Mouse (Mus musculus) neural tube, embryonic 14.5 days (tissue): Measurements from ENCODE around the gene Rpl35. TPM values are rescaled to one million over a fixed set of nuclear protein-coding genes. Genes with fewer than 3 reads are reported as not detected.
A peak's percentile ranks its signal among the peaks of the same experiment; 100 is the strongest.
"Not testable (repeated sequence)": the region's sequence is repeated elsewhere in the genome, so short reads cannot be mapped to it uniquely, and the experiment has no call there.

Experiments used
- ATAC-seq: fragments of 200-750 bp; cut with Nextera tagmentation; 2 replicates; pipeline ENCODE4 v1.8.0; 2017; ENCODE audit warnings: low read depth, mild to moderate bottlenecking, moderate TSS enrichment, moderate library complexity
- H3K27ac ChIP-seq: fragments of 300-500 bp; sonication (generic); 2 replicates; pipeline ENCODE4 v1.5.1; 2014; ENCODE audit warnings: low read depth, mild to moderate bottlenecking, control low read depth, low read length, moderate library complexity, mixed read lengths
- H3K27me3 ChIP-seq: fragments of 300-500 bp; sonication (generic); 2 replicates; pipeline ENCODE4 v1.6.1; 2014; ENCODE audit warnings: low read length; ENCODE audit not compliant: control insufficient read depth, insufficient read depth
- H3K36me3 ChIP-seq: fragments of 300-500 bp; sonication (generic); 2 replicates; pipeline ENCODE4 v1.6.1; 2014; ENCODE audit warnings: low read length, mixed read lengths; ENCODE audit not compliant: control insufficient read depth, insufficient read depth
- H3K4me1 ChIP-seq: fragments of 300-500 bp; sonication (generic); 2 replicates; pipeline ENCODE4 v1.6.1; 2014; ENCODE audit warnings: low read length; ENCODE audit not compliant: control insufficient read depth, insufficient read depth
- H3K4me2 ChIP-seq: fragments of 300-500 bp; sonication (generic); 2 replicates; pipeline ENCODE4 v1.6.1; 2014; ENCODE audit warnings: mild to moderate bottlenecking, low read depth, low read length, control low read depth
- H3K4me3 ChIP-seq: fragments of 300-500 bp; sonication (generic); 2 replicates; pipeline ENCODE4 v1.5.1; 2014; ENCODE audit warnings: low read depth, low read length, control low read depth, mixed read lengths
- H3K9ac ChIP-seq: fragments of 300-500 bp; sonication (generic); replicated peaks from 2 replicates; pipeline ENCODE4 v1.6.1; 2014; ENCODE audit warnings: low read depth, mild to moderate bottlenecking, control low read depth, low read length, mixed read lengths
- H3K9me3 ChIP-seq: fragments of 300-500 bp; sonication (generic); 2 replicates; pipeline ENCODE4 v1.6.1; 2016; ENCODE audit warnings: low read length; ENCODE audit not compliant: control insufficient read depth
- WGBS: fragments of 180-500 bp; shearing (Covaris S2); extraction: QIAGEN DNeasy Blood & Tissue Kit; methylation state at CpG from one replicate; pipeline ENCODE4 v1.1.7; 2014; 5-methylcytosine and 5-hydroxymethylcytosine counted together
- polyA plus RNA-seq: library from polyadenylated mRNA; unstranded; fragments of >200 nt; fragmentation: Nextera tagmentation; extraction: Ambion mirVana; gene quantifications from 2 replicates; pipeline ENCODE4 v1.2.1, GENCODE M21; 2014

Gene Rpl35
- polyA plus RNA-seq, 1 experiment from 2014 or later, result 584 TPM

DNA sequence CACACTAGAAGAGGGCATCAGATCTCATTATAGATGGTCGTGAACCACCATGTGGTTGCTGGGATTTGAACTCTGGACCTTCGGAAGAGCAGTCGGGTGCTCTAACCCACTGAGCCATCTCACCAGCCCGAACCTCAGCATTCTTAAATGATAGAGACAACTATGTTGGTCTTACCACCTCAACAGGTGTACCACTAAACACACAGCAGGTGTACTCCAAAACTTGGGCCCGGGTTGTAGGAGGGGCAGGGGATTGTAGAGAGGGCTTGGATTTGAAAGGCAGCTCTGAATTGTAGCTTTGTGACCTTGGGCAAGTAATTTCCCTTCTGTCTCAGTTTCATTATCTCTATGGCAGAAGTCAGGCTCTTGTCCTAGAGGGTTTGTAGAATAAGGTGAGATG is 4.7 kb upstream of the Rpl35 start:
- ATAC-seq, H3K9me3 ChIP-seq, H3K4me3 ChIP-seq, H3K27me3 ChIP-seq, H3K27ac ChIP-seq, H3K9ac ChIP-seq, H3K4me2 ChIP-seq: not testable (repeated sequence)
- Histone ChIP-seq H3K36me3 (peaks cover 11% of the 10 kb centered on the region), H3K4me1 (peaks cover 23% of the 10 kb centered on the region)
- 85% methylated on average over 5 of the region's 5 CpGs for WGBS

- H3K4me1 ChIP-seq, result peaks cover 27% of the 10 kb centered on the region
- H3K27me3 ChIP-seq, result no peaks in the 10 kb centered on the region
- 26% methylated on average over 3 of the region's 3 CpGs for WGBS
- no peak for ATAC-seq
- peak overlapping the region; percentile 82 for H3K4me3 ChIP-seq
- peak overlapping the region; percentile 96 for H3K4me2 ChIP-seq
- peaks cover 3% of the 10 kb centered on the region; the same call in 1 of the 2 replicates for H3K36me3 ChIP-seq
- peak overlapping the region; percentile 89; the same call in 1 of the 2 replicates for H3K27ac ChIP-seq
- H3K9me3 ChIP-seq, result no peaks in the 10 kb centered on the region
- H3K9ac ChIP-seq, result peak overlapping the region; percentile 81
These were observed 3.5 kb upstream of the Rpl35 start for GRCm38 (mm10) chr2:39008954-39009365.

DNA sequence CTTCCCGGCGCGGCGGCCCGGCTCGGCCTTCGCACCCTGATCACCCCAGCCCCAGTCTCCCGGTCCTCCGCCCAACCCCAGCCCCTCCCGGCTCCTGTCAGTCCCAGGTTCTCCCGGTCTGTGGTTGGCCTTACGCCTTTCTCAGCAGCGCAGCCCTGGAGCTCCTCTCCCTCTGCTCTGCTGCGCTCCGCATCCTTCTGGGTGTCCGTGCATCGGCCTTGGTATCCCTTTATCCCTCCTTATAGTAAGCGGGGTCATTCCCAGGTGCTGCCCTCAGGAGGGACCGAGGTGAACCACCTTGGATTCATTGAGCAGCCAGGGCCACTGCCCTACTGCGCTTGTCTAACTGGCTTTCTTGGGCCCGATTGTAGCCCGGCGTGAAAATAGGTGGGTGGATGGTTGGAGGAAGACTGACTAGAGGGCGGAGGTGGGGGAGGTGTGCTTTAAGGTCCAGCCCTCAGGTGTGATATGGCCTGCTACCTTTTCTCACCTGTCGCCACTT is 3.0 kb upstream of the Rpl35 start:
- H3K9ac ChIP-seq, result peak overlapping the region; percentile 81
- ATAC-seq, result peak; percentile 57
- H3K27me3 ChIP-seq, result no peaks in the 10 kb centered on the region
- no peaks in the 10 kb centered on the region for H3K9me3 ChIP-seq
- H3K27ac ChIP-seq, result peak overlapping the region; percentile 89
- no peaks in the 10 kb centered on the region; the same call in 1 of the 2 replicates for H3K36me3 ChIP-seq
- WGBS, result under 1% methylated on average over 25 of the region's 25 CpGs
- H3K4me3 ChIP-seq, result peak overlapping the region; percentile 82
- H3K4me2 ChIP-seq, result peak overlapping the region; percentile 96
- H3K4me1 ChIP-seq, result peaks cover 33% of the 10 kb centered on the region

- Histone ChIP-seq H3K9me3 (no peaks in the 10 kb centered on the region), H3K27me3 (no peaks in the 10 kb centered on the region), H3K27ac (peak overlapping the region; percentile 89), H3K36me3 (peaks cover 5% of the 10 kb centered on the region), H3K9ac (peak overlapping the region; percentile 81), H3K4me3 (peak overlapping the region; percentile 82), H3K4me1 (peaks cover 38% of the 10 kb centered on the region), H3K4me2 (peak overlapping the region; percentile 96)
- ATAC-seq, result peak; percentile 88
- under 1% methylated on average over 41 of the region's 44 CpGs for WGBS
These were observed 2.4 kb upstream of the Rpl35 start for GRCm38 (mm10) chr2:39007865-39008264.

DNA sequence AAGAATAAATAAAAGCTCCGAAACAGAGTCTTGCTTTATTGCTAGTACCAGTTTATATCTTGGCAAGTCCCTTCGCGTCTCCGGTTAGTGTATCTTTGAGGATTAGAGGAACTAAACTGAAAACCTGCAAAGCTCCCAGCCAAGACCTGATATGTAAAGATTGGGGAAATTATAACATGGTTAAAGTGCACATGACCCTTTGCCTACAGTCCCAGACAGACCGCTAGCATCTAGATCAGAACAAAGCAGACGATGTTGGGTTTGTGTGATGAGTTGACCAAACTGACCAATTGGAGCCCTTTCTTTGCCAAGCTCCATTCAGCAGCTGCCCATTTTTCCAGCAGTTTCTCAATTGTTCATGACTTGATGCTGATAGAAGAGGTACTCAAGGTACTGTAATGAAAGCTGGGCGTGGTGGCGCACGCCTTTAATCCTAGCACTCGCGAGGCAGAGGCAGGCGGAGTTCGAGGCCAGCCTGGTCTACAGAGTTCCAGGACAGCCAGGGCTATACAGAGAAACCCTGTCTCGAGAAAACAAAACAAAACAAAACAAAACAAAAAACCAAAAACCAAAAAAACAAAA is 816 bp upstream of the Rpl35 start:
- Histone ChIP-seq H3K4me2 (peak overlapping the region; percentile 92), H3K27ac (no peak overlapping the region), H3K4me3 (peak overlapping the region; percentile 48; the same call in 1 of the 2 replicates), H3K27me3 (no peaks in the 10 kb centered on the region), H3K9ac (0 out of 2 replicates have a peak overlapping the region, but pooled peaks have one; percentile 80), H3K9me3 (no peaks in the 10 kb centered on the region), H3K36me3 (peaks cover 14% of the 10 kb centered on the region), H3K4me1 (peaks cover 38% of the 10 kb centered on the region)
- no peak for ATAC-seq
- 93% methylated on average over 14 of the region's 14 CpGs for WGBS

DNA sequence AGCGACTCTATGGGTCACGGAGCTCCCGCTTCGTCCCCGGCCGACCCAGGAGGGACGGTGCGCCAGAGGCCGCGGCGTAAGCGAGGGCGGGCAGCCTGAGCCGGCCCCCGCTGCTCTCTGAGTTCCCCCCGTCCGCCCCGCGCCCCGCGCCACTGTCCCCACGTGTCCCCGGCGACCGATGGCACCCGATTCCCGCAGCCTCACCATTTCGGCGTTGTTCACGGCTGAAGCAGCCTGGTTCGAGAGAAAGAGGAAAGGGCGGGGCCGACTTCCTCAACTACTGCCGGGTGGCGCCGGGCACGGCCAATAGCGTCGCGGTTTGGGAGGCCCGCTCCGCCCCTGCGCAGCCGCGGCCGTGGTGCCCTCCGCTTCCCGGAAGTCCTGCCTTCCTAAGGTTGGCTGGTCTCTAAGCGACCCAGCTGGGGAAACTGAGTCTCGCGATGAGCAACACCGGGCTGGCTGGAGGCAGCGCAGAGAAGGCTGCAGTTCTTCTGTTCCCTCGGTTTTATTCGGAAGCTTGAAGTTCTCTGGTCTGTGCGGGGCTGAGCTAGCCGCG is 466 bp downstream of the Rpl35 start, which contains the start of gene Arpc5l:
Gene Arpc5l, plus strand, starts transcription at position 469 of the 556 bp plus-strand sequence.
- H3K27me3 ChIP-seq, result no peaks in the 10 kb centered on the region
- peaks cover 26% of the 10 kb centered on the region for H3K36me3 ChIP-seq
- H3K9me3 ChIP-seq, result no peaks in the 10 kb centered on the region
- peak; percentile 89 for ATAC-seq
- peak within 1 kb of the TSS; percentile 87 for H3K27ac ChIP-seq
- peaks cover 38% of the 10 kb centered on the region for H3K4me1 ChIP-seq
- 1% methylated on average over 54 of the region's 58 CpGs for WGBS
- peak within 1 kb of the TSS; percentile 92 for H3K4me2 ChIP-seq
- H3K9ac ChIP-seq, result peak within 1 kb of the TSS; percentile 80
- peak within 1 kb of the TSS; percentile 48 for H3K4me3 ChIP-seq

GRCm38 (mm10) chr2:39004372-39004771 is 1.1 kb downstream of the Rpl35 start:
- H3K9me3 ChIP-seq, result no peaks in the 10 kb centered on the region
- peaks cover 34% of the 10 kb centered on the region for H3K4me1 ChIP-seq
- H3K36me3 ChIP-seq, result peaks cover 30% of the 10 kb centered on the region
- H3K27ac ChIP-seq, result peak overlapping the region; percentile 87
- WGBS, result 0% methylated on average over 11 of the region's 11 CpGs
- H3K9ac ChIP-seq, result peak overlapping the region; percentile 80
- 0 out of 2 replicates have a peak, but pooled peaks have one; percentile 0 for ATAC-seq
- no peaks in the 10 kb centered on the region for H3K27me3 ChIP-seq
- peak overlapping the region; percentile 48 for H3K4me3 ChIP-seq
- peak overlapping the region; percentile 92 for H3K4me2 ChIP-seq

DNA sequence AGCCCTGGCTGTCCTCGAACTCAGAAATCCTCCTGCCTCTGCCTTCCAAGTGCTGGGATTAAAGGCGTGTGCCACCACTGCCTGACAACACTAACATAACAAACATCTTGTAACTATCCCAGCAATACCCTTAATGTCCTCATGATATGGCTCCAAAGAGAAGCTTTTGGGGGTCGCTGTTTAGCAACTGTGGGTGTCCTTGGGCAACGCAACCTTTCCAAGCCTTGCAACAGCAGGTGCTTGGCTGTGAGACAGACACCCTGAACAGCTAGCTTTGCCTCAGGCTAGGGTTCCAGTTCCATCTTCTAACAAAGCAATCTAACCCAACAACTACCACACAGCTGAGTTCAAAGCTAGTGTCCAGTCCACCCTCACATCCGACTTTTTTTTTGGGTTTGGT is 1.9 kb downstream of the Rpl35 start:
- Histone ChIP-seq H3K4me3 (peak overlapping the region; percentile 48), H3K9me3 (no peaks in the 10 kb centered on the region), H3K4me2 (peak overlapping the region; percentile 92), H3K4me1 (peaks cover 26% of the 10 kb centered on the region), H3K9ac (peak overlapping the region; percentile 80), H3K27ac (no peak overlapping the region), H3K27me3 (no peaks in the 10 kb centered on the region), H3K36me3 (peaks cover 32% of the 10 kb centered on the region)
- no peak for ATAC-seq
- 75% methylated on average over 5 of the region's 5 CpGs for WGBS

- H3K36me3 ChIP-seq, result peaks cover 32% of the 10 kb centered on the region
- H3K9me3 ChIP-seq, result no peaks in the 10 kb centered on the region
- ATAC-seq, result no peak
- H3K4me1 ChIP-seq, result peaks cover 26% of the 10 kb centered on the region
- no peak overlapping the region; the same call in 1 of the 2 replicates for H3K4me3 ChIP-seq
- H3K27ac ChIP-seq, result no peak overlapping the region
- H3K9ac ChIP-seq, result no peak overlapping the region
- peak overlapping the region; percentile 92 for H3K4me2 ChIP-seq
- no peaks in the 10 kb centered on the region for H3K27me3 ChIP-seq
- WGBS, result 52% methylated on average over 8 of the region's 8 CpGs
These were observed 2.3 kb downstream of the Rpl35 start for GRCm38 (mm10) chr2:39003106-39003505.
